Mouse (Mus musculus) liver, embryonic 14.5 days (tissue): ENCODE measurements around the gene Fam49a. TPM values are rescaled to one million over a fixed set of nuclear protein-coding genes. Genes with fewer than 3 reads are reported as not detected.

ENCODE experiments used
- ATAC-seq: fragments of 200-750 bp; cut with Nextera tagmentation; 2 replicates; pipeline ENCODE4 v1.8.0; 2017; ENCODE audit warnings: moderate number of reproducible peaks, mild to moderate bottlenecking, moderate library complexity; ENCODE audit not compliant: insufficient read depth
- DNase-seq, 3 experiments: peaks; one replicate each; pipeline ENCODE4 v3.0.0-alpha.2; 2012 to 2013; ENCODE audit warnings: low read depth in 3 of 3, low spot score in 3 of 3
- H3K27ac ChIP-seq: fragments of 300-500 bp; sonication (generic); 2 replicates; pipeline ENCODE4 v1.5.1; 2014; ENCODE audit warnings: moderate library complexity, mild to moderate bottlenecking, control low read depth, inconsistent platforms
- H3K27me3 ChIP-seq: fragments of 300-500 bp; sonication (generic); 2 replicates; pipeline ENCODE4 v1.6.1; 2014; ENCODE audit warnings: mild to moderate bottlenecking, low read length, moderate library complexity; ENCODE audit not compliant: control insufficient read depth, insufficient read depth
- H3K36me3 ChIP-seq: fragments of 300-500 bp; sonication (generic); replicated peaks from 2 replicates; pipeline ENCODE4 v1.6.1; 2014; ENCODE audit warnings: low read depth; ENCODE audit not compliant: control insufficient read depth, insufficient read depth
- H3K4me1 ChIP-seq, 2 experiments: fragments of 200-500 bp in 1 of 2; fragments of 300-500 bp in 1 of 2; sonication (generic) in 1 of 2; replicated peaks; 2 replicates each; pipeline ENCODE4 v1.6.1; 2012 to 2014; ENCODE audit warnings: antibody characterized with exemption in 1 of 2, inconsistent platforms in 1 of 2, low read length in 1 of 2; ENCODE audit not compliant: control insufficient read depth in 2 of 2, insufficient read depth in 2 of 2
- H3K4me2 ChIP-seq: fragments of 300-500 bp; sonication (generic); 2 replicates; pipeline ENCODE4 v1.6.1; 2014; ENCODE audit warnings: low read depth, mild to moderate bottlenecking, control low read depth, moderate library complexity
- H3K4me3 ChIP-seq, 2 experiments: fragments of 200-500 bp in 1 of 2; fragments of 300-500 bp in 1 of 2; sonication (generic) in 1 of 2; 2 replicates each; pipeline ENCODE4 v1.5.1; 2012 to 2014; ENCODE audit warnings: low read depth in 2 of 2, low read length in 2 of 2, mild to moderate bottlenecking in 2 of 2, control low read depth in 1 of 2, inconsistent platforms in 1 of 2, moderate library complexity in 1 of 2; ENCODE audit not compliant: insufficient read depth in 1 of 2
- H3K9ac ChIP-seq: fragments of 300-500 bp; sonication (generic); replicated peaks from 2 replicates; pipeline ENCODE4 v1.6.1; 2014; ENCODE audit warnings: mild to moderate bottlenecking, control low read depth, moderate library complexity
- H3K9me3 ChIP-seq: fragments of 300-500 bp; sonication (generic); 2 replicates; pipeline ENCODE4 v1.6.1; 2016; ENCODE audit warnings: low read length, mixed read lengths; ENCODE audit not compliant: control insufficient read depth
- CTCF ChIP-seq: IDR thresholded peaks from 2 replicates; pipeline ENCODE4 v1.5.1; 2016; ENCODE audit warnings: antibody characterized with exemption, low read depth, control low read depth
- EP300 ChIP-seq: IDR thresholded peaks from 2 replicates; pipeline ENCODE4 v1.6.1; 2016; ENCODE audit warnings: antibody characterized with exemption, low read depth
- WGBS: fragments of 180-500 bp; shearing (Covaris S2); extraction: QIAGEN DNeasy Blood & Tissue Kit; methylation state at CpG from one replicate; pipeline ENCODE4 v1.1.7; 2014; ENCODE audit not compliant: insufficient replicate concordance; 5-methylcytosine and 5-hydroxymethylcytosine counted together
- polyA plus RNA-seq, 2 experiments: library from polyadenylated mRNA; depleted of rRNA in 1 of 2; stranded (reverse) in 1 of 2; unstranded in 1 of 2; fragments of >200 nt; fragmentation: Nextera tagmentation in 1 of 2; extraction: Ambion mirVana in 1 of 2; gene quantifications; 2 replicates each; pipeline versions ENCODE4 v1.2.1 to v1.2.3; 2012 to 2014

Fam49a gene
- polyA plus RNA-seq, 2 experiments = 1.0 to 2.4 TPM

DNA sequence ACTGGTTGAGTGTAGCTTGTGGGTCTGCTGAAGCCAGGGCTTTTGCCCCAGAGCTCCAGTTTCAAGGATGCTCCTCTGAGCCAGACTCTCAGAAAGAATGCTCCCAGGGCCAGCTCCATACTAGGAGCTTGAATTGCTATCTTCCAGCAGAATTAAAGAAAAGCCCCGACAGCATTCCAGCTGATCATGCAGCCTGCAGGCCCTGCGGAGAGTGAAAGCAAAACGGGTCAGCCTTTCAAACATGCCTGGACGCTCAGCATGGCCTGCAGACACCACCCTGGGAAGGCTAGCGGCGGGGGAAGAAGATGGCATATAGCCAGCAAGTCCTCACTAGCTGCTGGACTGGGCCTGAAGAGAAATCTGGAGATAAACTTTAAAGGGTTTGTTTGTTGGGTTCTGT lies 55.0 kb downstream of the Fam49a start:
- WGBS = 55% methylated on average over 6 of the region's 6 CpGs
- Histone ChIP-seq H3K9ac (no peak overlapping the region), H3K9me3 (no peaks in the 10 kb centered on the region), H3K27me3 (no peaks in the 10 kb centered on the region), H3K36me3 (no peaks in the 10 kb centered on the region), H3K4me1 (no peaks in the 10 kb centered on the region; a peak in 1 of 4 replicates), H3K4me2 (no peak overlapping the region), H3K4me3 (no peak overlapping the region), H3K27ac (no peak overlapping the region)
- TF ChIP-seq CTCF (no peak), EP300 (no peak)
- ATAC-seq (no peak), DNase-seq (no peak)

DNA sequence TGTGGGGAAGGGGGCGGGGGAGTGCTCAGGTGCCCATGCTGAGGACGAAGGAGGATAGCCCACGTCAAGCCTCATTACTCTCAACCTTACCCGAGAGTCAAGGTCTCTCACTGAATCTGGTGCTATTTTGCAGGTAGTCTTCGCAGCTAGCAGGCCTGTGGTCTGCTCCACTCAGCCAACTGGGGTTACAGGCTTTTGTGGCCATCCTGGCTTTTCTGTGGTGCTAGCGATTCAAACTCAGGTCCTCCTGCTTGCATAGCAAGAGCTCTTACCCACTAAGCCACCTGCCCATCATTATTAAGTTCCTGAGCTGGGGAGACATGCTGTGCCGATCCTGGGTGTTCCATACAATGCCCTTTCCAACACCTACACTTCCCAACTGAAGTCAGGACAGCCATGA lies 55.7 kb downstream of the Fam49a start:
- H3K4me3 ChIP-seq = no peak overlapping the region
- H3K4me2 ChIP-seq = no peak overlapping the region
- no peaks in the 10 kb centered on the region for H3K27me3 ChIP-seq
- WGBS = 52% methylated on average over 7 of the region's 7 CpGs
- H3K27ac ChIP-seq = no peak overlapping the region
- DNase-seq (no peak), ATAC-seq (no peak)
- no peaks in the 10 kb centered on the region; a peak in 1 of 4 replicates for H3K4me1 ChIP-seq
- H3K36me3 ChIP-seq = no peaks in the 10 kb centered on the region
- no peaks in the 10 kb centered on the region for H3K9me3 ChIP-seq
- no peak overlapping the region for H3K9ac ChIP-seq
- no peak for TF ChIP-seq EP300
- TF ChIP-seq CTCF = no peak

DNA sequence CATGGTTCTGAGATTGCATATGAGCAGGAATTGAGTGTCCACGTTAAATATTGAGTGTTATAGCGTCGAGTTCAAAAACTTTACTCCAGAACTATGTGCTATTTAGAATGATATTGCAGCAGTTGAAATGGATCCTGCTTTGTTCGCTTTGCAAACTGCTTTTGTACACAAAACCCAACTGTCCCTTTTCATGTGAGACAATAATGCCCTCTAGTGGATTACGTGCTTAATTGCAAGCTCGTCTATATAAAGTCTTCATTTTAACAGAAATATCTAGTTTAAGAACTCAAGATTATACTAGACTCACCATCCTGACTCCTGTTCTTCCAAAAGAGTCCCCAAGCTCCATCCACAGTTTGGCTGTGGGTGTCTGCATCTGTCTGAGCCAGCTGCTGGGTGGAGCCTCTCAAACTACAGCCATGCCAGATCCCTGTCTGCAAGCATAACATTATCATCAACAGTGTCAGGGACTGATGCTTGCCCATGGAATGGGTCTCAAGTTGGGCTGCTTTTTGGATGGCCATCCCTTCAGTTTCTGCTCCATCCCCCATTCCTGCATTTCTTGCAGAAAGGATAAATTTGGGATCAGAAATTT lies 56.3 kb downstream of the Fam49a start:
- TF ChIP-seq CTCF = peak; percentile 60
- no peak for TF ChIP-seq EP300
- H3K9me3 ChIP-seq = no peaks in the 10 kb centered on the region
- no peak overlapping the region for H3K4me2 ChIP-seq
- DNase-seq (peak in 1 of 3 experiments; percentile 16), ATAC-seq (no peak)
- H3K36me3 ChIP-seq = no peaks in the 10 kb centered on the region
- no peak overlapping the region for H3K27ac ChIP-seq
- no peaks in the 10 kb centered on the region for H3K27me3 ChIP-seq
- WGBS = 9% methylated on average over 6 of the region's 6 CpGs
- H3K4me1 ChIP-seq = no peaks in the 10 kb centered on the region; a peak in 1 of 4 replicates
- no peak overlapping the region for H3K4me3 ChIP-seq
- H3K9ac ChIP-seq = no peak overlapping the region

- TF ChIP-seq CTCF (no peak), EP300 (no peak)
- H3K9me3 ChIP-seq = no peaks in the 10 kb centered on the region
- no peak for ATAC-seq
- no peak for DNase-seq
- no peak overlapping the region for H3K4me3 ChIP-seq
- no peaks in the 10 kb centered on the region; a peak in 1 of 4 replicates for H3K4me1 ChIP-seq
- H3K36me3 ChIP-seq = no peaks in the 10 kb centered on the region
- H3K27ac ChIP-seq = no peak overlapping the region
- H3K27me3 ChIP-seq = no peaks in the 10 kb centered on the region
- WGBS = 45% methylated on average over 2 of the region's 2 CpGs
- no peak overlapping the region for H3K9ac ChIP-seq
- H3K4me2 ChIP-seq = no peak overlapping the region
These were observed 58.8 kb downstream of the Fam49a start for GRCm38 (mm10) chr12:12320693-12321092.

DNA sequence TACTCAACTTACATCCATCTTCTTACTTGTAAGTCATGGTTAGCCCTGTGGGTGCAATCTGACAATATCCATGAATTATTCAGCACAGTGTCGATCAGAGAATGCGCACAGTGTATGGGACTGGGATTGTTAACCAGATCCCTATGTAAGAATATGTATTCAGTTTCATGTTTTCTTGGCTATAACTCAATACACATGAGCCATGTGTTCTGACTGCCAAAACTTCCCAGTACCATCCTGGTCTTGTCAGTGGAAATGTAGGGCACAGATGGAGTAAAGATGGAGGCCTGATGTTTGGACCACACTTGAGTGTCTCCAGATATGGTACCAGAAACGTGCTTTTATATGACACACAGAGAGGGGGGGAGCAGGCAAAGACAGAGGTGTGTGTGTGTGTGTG lies 59.2 kb downstream of the Fam49a start:
- no peak overlapping the region for H3K4me3 ChIP-seq
- H3K9me3 ChIP-seq = no peaks in the 10 kb centered on the region
- 58% methylated on average over 3 of the region's 3 CpGs for WGBS
- DNase-seq (no peak), ATAC-seq (no peak)
- no peak for TF ChIP-seq EP300
- TF ChIP-seq CTCF = no peak
- H3K9ac ChIP-seq = no peak overlapping the region
- no peak overlapping the region for H3K4me2 ChIP-seq
- no peak overlapping the region for H3K27ac ChIP-seq
- H3K4me1 ChIP-seq = no peaks in the 10 kb centered on the region; a peak in 1 of 4 replicates
- no peaks in the 10 kb centered on the region for H3K27me3 ChIP-seq
- H3K36me3 ChIP-seq = no peaks in the 10 kb centered on the region
